Mouse (Mus musculus): Measurements from ENCODE around the gene Pla2g4f. TPM values are rescaled to one million over a fixed set of nuclear protein-coding genes. Genes with fewer than 3 reads are reported as not detected.

Pla2g4f gene
- polyA plus RNA-seq, 1 experiment, result 2.9 TPM

GRCm38 (mm10) chr2:120337886-120338285 lies 23.9 kb upstream of the Pla2g4f start:
- H3K27me3 ChIP-seq (ENCODE audit: control insufficient read depth, insufficient read depth, low read length), result no peaks in the 10 kb centered on the region
- no peak overlapping the region for H3K27ac ChIP-seq (ENCODE audit: control insufficient read depth, insufficient read depth, low read length)
- WGBS, result 88% methylated on average over 2 of the region's 2 CpGs
- no peak overlapping the region for H3K4me3 ChIP-seq (ENCODE audit: control insufficient read depth, insufficient read depth, low read length)
- H3K36me3 ChIP-seq (ENCODE audit: control insufficient read depth, insufficient read depth, low read length), result peaks cover 65% of the 10 kb centered on the region
- no peak for DNase-seq
- H3K4me1 ChIP-seq (replicated peaks; ENCODE audit: control insufficient read depth, insufficient read depth, low read length), result no peaks in the 10 kb centered on the region
- no peak for TF ChIP-seq CTCF (IDR thresholded peaks at IDR 0.05; ENCODE audit: borderline replicate concordance, control insufficient read depth, extremely low read depth, insufficient read depth, low read length, poor library complexity)
- TF ChIP-seq POLR2A (IDR thresholded peaks at IDR 0.05; ENCODE audit: control insufficient read depth, extremely low read depth, insufficient read depth, low read length, poor library complexity), result no peak

GRCm38 (mm10) chr2:120331575-120331974 lies 17.6 kb upstream of the Pla2g4f start:
- Histone ChIP-seq H3K27ac (ENCODE audit: control insufficient read depth, insufficient read depth, low read length) (no peak overlapping the region), H3K4me3 (ENCODE audit: control insufficient read depth, insufficient read depth, low read length) (no peak overlapping the region), H3K4me1 (replicated peaks; ENCODE audit: control insufficient read depth, insufficient read depth, low read length) (no peaks in the 10 kb centered on the region), H3K27me3 (ENCODE audit: control insufficient read depth, insufficient read depth, low read length) (no peaks in the 10 kb centered on the region), H3K36me3 (ENCODE audit: control insufficient read depth, insufficient read depth, low read length) (peaks cover 65% of the 10 kb centered on the region)
- DNase-seq, result no peak
- over 99% methylated on average over 4 of the region's 4 CpGs for WGBS
- no peak for TF ChIP-seq CTCF (IDR thresholded peaks at IDR 0.05; ENCODE audit: borderline replicate concordance, control insufficient read depth, extremely low read depth, insufficient read depth, low read length, poor library complexity)
- no peak for TF ChIP-seq POLR2A (IDR thresholded peaks at IDR 0.05; ENCODE audit: control insufficient read depth, extremely low read depth, insufficient read depth, low read length, poor library complexity)

- 92% methylated on average over 4 of the region's 4 CpGs for WGBS
- Histone ChIP-seq H3K4me1 (replicated peaks; ENCODE audit: control insufficient read depth, insufficient read depth, low read length) (no peaks in the 10 kb centered on the region), H3K27me3 (ENCODE audit: control insufficient read depth, insufficient read depth, low read length) (no peaks in the 10 kb centered on the region), H3K27ac (ENCODE audit: control insufficient read depth, insufficient read depth, low read length) (no peak overlapping the region), H3K36me3 (ENCODE audit: control insufficient read depth, insufficient read depth, low read length) (peaks cover 23% of the 10 kb centered on the region), H3K4me3 (ENCODE audit: control insufficient read depth, insufficient read depth, low read length) (no peak overlapping the region)
- TF ChIP-seq CTCF (IDR thresholded peaks at IDR 0.05; ENCODE audit: borderline replicate concordance, control insufficient read depth, extremely low read depth, insufficient read depth, low read length, poor library complexity), result no peak
- no peak for DNase-seq
Measured at GRCm38 (mm10) chr2:120315077-120315476, 1.1 kb upstream of the Pla2g4f start.

- WGBS, result 92% methylated on average over 4 of the region's 4 CpGs
Measured at GRCm38 (mm10) chr2:120314487-120314886, 522 bp upstream of the Pla2g4f start.

GRCm38 (mm10) chr2:120312276-120312825 lies 1.6 kb downstream of the Pla2g4f start:
- DNase-seq, result no peak
- TF ChIP-seq POLR2A (IDR thresholded peaks at IDR 0.05; ENCODE audit: control insufficient read depth, extremely low read depth, insufficient read depth, low read length, poor library complexity) (no peak), CTCF (IDR thresholded peaks at IDR 0.05; ENCODE audit: borderline replicate concordance, control insufficient read depth, extremely low read depth, insufficient read depth, low read length, poor library complexity) (no peak)
- Histone ChIP-seq H3K36me3 (ENCODE audit: control insufficient read depth, insufficient read depth, low read length) (peaks cover 6% of the 10 kb centered on the region), H3K27me3 (ENCODE audit: control insufficient read depth, insufficient read depth, low read length) (no peaks in the 10 kb centered on the region), H3K27ac (ENCODE audit: control insufficient read depth, insufficient read depth, low read length) (no peak overlapping the region), H3K4me1 (replicated peaks; ENCODE audit: control insufficient read depth, insufficient read depth, low read length) (no peaks in the 10 kb centered on the region), H3K4me3 (ENCODE audit: control insufficient read depth, insufficient read depth, low read length) (no peak overlapping the region)
- 95% methylated on average over 7 of the region's 7 CpGs for WGBS

More at GRCm38 (mm10) chr2:120314487-120314886, 522 bp upstream of the Pla2g4f start:
- Histone ChIP-seq H3K27me3 (ENCODE audit: control insufficient read depth, insufficient read depth, low read length) (no peaks in the 10 kb centered on the region), H3K4me3 (ENCODE audit: control insufficient read depth, insufficient read depth, low read length) (no peak overlapping the region), H3K27ac (ENCODE audit: control insufficient read depth, insufficient read depth, low read length) (no peak overlapping the region), H3K36me3 (ENCODE audit: control insufficient read depth, insufficient read depth, low read length) (peaks cover 21% of the 10 kb centered on the region), H3K4me1 (replicated peaks; ENCODE audit: control insufficient read depth, insufficient read depth, low read length) (no peaks in the 10 kb centered on the region)
- DNase-seq, result no peak
- TF ChIP-seq POLR2A (IDR thresholded peaks at IDR 0.05; ENCODE audit: control insufficient read depth, extremely low read depth, insufficient read depth, low read length, poor library complexity) (no peak), CTCF (IDR thresholded peaks at IDR 0.05; ENCODE audit: borderline replicate concordance, control insufficient read depth, extremely low read depth, insufficient read depth, low read length, poor library complexity) (no peak)

- 58% methylated on average over 3 of the region's 3 CpGs for WGBS
Measured at GRCm38 (mm10) chr2:120304113-120304512, 9.9 kb downstream of the Pla2g4f start.

GRCm38 (mm10) chr2:120301076-120301475 lies 12.9 kb downstream of the Pla2g4f start:
- Histone ChIP-seq H3K27ac (ENCODE audit: control insufficient read depth, insufficient read depth, low read length) (no peak overlapping the region), H3K27me3 (ENCODE audit: control insufficient read depth, insufficient read depth, low read length) (no peaks in the 10 kb centered on the region), H3K36me3 (ENCODE audit: control insufficient read depth, insufficient read depth, low read length) (no peaks in the 10 kb centered on the region), H3K4me3 (ENCODE audit: control insufficient read depth, insufficient read depth, low read length) (no peak overlapping the region), H3K4me1 (replicated peaks; ENCODE audit: control insufficient read depth, insufficient read depth, low read length) (no peaks in the 10 kb centered on the region; the same call in 1 of the 2 replicates)
- WGBS, result 97% methylated on average over 6 of the region's 6 CpGs
- TF ChIP-seq POLR2A (IDR thresholded peaks at IDR 0.05; ENCODE audit: control insufficient read depth, extremely low read depth, insufficient read depth, low read length, poor library complexity), result no peak
- no peak for DNase-seq

More at GRCm38 (mm10) chr2:120304113-120304512, 9.9 kb downstream of the Pla2g4f start:
- Histone ChIP-seq H3K36me3 (ENCODE audit: control insufficient read depth, insufficient read depth, low read length) (no peaks in the 10 kb centered on the region), H3K4me1 (replicated peaks; ENCODE audit: control insufficient read depth, insufficient read depth, low read length) (no peaks in the 10 kb centered on the region; the same call in 1 of the 2 replicates), H3K27me3 (ENCODE audit: control insufficient read depth, insufficient read depth, low read length) (no peaks in the 10 kb centered on the region), H3K4me3 (ENCODE audit: control insufficient read depth, insufficient read depth, low read length) (no peak overlapping the region), H3K27ac (ENCODE audit: control insufficient read depth, insufficient read depth, low read length) (no peak overlapping the region)
- DNase-seq, result no peak
- TF ChIP-seq CTCF (IDR thresholded peaks at IDR 0.05; ENCODE audit: borderline replicate concordance, control insufficient read depth, extremely low read depth, insufficient read depth, low read length, poor library complexity) (no peak), POLR2A (IDR thresholded peaks at IDR 0.05; ENCODE audit: control insufficient read depth, extremely low read depth, insufficient read depth, low read length, poor library complexity) (no peak)
